Mouse (Mus musculus): ENCODE data around the gene 1700001O22Rik. TPM values are rescaled to one million over a fixed set of nuclear protein-coding genes. Genes with fewer than 3 reads are reported as not detected.

1700001O22Rik gene
- polyA plus RNA-seq, 1 experiment from 2014 or later = 2.5 TPM

- ATAC-seq (ENCODE audit: low FRiP score) = no peak
- Histone ChIP-seq H3K4me1 (ENCODE audit: control insufficient read depth, insufficient read depth, low read length) (no peaks in the 10 kb centered on the region), H3K4me2 (no peak overlapping the region), H3K4me3 (ENCODE audit: low read depth, low read length) (no peak overlapping the region), H3K36me3 (ENCODE audit: control insufficient read depth, insufficient read depth, low read length) (no peaks in the 10 kb centered on the region), H3K27ac (ENCODE audit: low read depth, low read length) (no peak overlapping the region), H3K9ac (ENCODE audit: low read length) (no peak overlapping the region), H3K27me3 (ENCODE audit: control insufficient read depth, insufficient read depth, low read length) (no peaks in the 10 kb centered on the region), H3K9me3 (ENCODE audit: control insufficient read depth, low read length) (no peaks in the 10 kb centered on the region)
- no peak for DNase-seq (ENCODE audit: low spot score, missing footprints)
- 16% methylated on average over 21 of the region's 21 CpGs for WGBS
Observed at GRCm38 (mm10) chr2:30836238-30836990, 33.0 kb upstream of the 1700001O22Rik start.

- Histone ChIP-seq H3K36me3 (ENCODE audit: control insufficient read depth, insufficient read depth, low read length) (no peaks in the 10 kb centered on the region), H3K27ac (ENCODE audit: low read depth, low read length) (no peak within 1 kb of the TSS), H3K9ac (ENCODE audit: low read length) (no peak within 1 kb of the TSS), H3K4me2 (no peak within 1 kb of the TSS), H3K4me3 (ENCODE audit: low read depth, low read length) (no peak within 1 kb of the TSS), H3K4me1 (ENCODE audit: control insufficient read depth, insufficient read depth, low read length) (no peaks in the 10 kb centered on the region), H3K27me3 (ENCODE audit: control insufficient read depth, insufficient read depth, low read length) (no peaks in the 10 kb centered on the region), H3K9me3 (ENCODE audit: control insufficient read depth, low read length) (no peaks in the 10 kb centered on the region)
- 75% methylated on average over 8 of the region's 10 CpGs for WGBS
- ATAC-seq (ENCODE audit: low FRiP score) = no peak
- no peak for DNase-seq (ENCODE audit: low spot score, missing footprints)
Observed at GRCm38 (mm10) chr2:30834373-30835022, 31.0 kb upstream of the 1700001O22Rik start, which contains the start of gene Prrx2. Gene Prrx2 (plus strand): TSS chr2:30834972.

- Histone ChIP-seq H3K4me3 (ENCODE audit: low read depth, low read length) (no peak overlapping the region), H3K4me1 (ENCODE audit: control insufficient read depth, insufficient read depth, low read length) (no peaks in the 10 kb centered on the region), H3K4me2 (no peak overlapping the region), H3K27me3 (ENCODE audit: control insufficient read depth, insufficient read depth, low read length) (no peaks in the 10 kb centered on the region), H3K9ac (ENCODE audit: low read length) (no peak overlapping the region), H3K9me3 (ENCODE audit: control insufficient read depth, low read length) (no peaks in the 10 kb centered on the region), H3K36me3 (ENCODE audit: control insufficient read depth, insufficient read depth, low read length) (no peaks in the 10 kb centered on the region), H3K27ac (ENCODE audit: low read depth, low read length) (no peak overlapping the region)
- no peak for DNase-seq (ENCODE audit: low spot score, missing footprints)
- no peak for ATAC-seq (ENCODE audit: low FRiP score)
- 73% methylated on average over 5 of the region's 5 CpGs for WGBS
Observed at GRCm38 (mm10) chr2:30833644-30834043, 30.2 kb upstream of the 1700001O22Rik start.

- no peak within 1 kb of the TSS for H3K27ac ChIP-seq (ENCODE audit: low read depth, low read length)
- DNase-seq (ENCODE audit: low spot score, missing footprints) (no peak), ATAC-seq (ENCODE audit: low FRiP score) (no peak)
- H3K27me3 ChIP-seq (ENCODE audit: control insufficient read depth, insufficient read depth, low read length) = no peaks in the 10 kb centered on the region
- no peak within 1 kb of the TSS for H3K4me2 ChIP-seq
- H3K36me3 ChIP-seq (ENCODE audit: control insufficient read depth, insufficient read depth, low read length) = peaks cover 2% of the 10 kb centered on the region; the same call in 1 of the 2 replicates
- no peaks in the 10 kb centered on the region for H3K9me3 ChIP-seq (ENCODE audit: control insufficient read depth, low read length)
- no peak within 1 kb of the TSS for H3K9ac ChIP-seq (ENCODE audit: low read length)
- WGBS = 5% methylated on average over 4 of the region's 4 CpGs
- H3K4me3 ChIP-seq (ENCODE audit: low read depth, low read length) = no peak within 1 kb of the TSS
- peaks cover 9% of the 10 kb centered on the region for H3K4me1 ChIP-seq (ENCODE audit: control insufficient read depth, insufficient read depth, low read length)
Observed at GRCm38 (mm10) chr2:30830283-30830795, 26.9 kb upstream of the 1700001O22Rik start, which contains the start of gene Asb6. Gene Asb6 (minus strand): TSS chr2:30830333.

DNA sequence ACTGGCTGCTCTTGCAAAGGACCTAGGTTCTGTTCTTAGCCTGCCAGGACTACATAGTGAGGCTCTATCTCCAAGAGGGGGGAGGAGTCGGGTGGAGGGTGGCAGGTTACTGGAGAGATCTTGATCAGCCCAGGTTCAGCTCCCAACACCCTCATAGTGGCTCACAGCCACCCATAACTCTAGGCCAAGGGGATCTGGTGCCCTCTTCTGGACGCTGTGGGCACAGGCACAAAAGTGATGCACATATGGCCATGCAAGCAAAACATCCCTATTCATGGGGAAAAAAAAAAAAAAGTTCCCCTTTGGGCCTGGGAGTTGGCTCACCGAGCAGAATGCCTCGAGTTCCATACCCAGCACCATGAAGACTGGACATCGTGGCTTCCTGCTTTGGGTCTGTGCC lies 25.9 kb upstream of the 1700001O22Rik start:
- peaks cover 8% of the 10 kb centered on the region for H3K36me3 ChIP-seq (ENCODE audit: control insufficient read depth, insufficient read depth, low read length)
- DNase-seq (ENCODE audit: low spot score, missing footprints) (peak; percentile 90), ATAC-seq (ENCODE audit: low FRiP score) (no peak)
- H3K9me3 ChIP-seq (ENCODE audit: control insufficient read depth, low read length) = no peaks in the 10 kb centered on the region
- H3K4me1 ChIP-seq (ENCODE audit: control insufficient read depth, insufficient read depth, low read length) = peaks cover 9% of the 10 kb centered on the region
- 36% methylated on average over 5 of the region's 5 CpGs for WGBS
- no peak overlapping the region for H3K4me3 ChIP-seq (ENCODE audit: low read depth, low read length)
- H3K4me2 ChIP-seq = no peak overlapping the region
- H3K9ac ChIP-seq (ENCODE audit: low read length) = no peak overlapping the region
- H3K27me3 ChIP-seq (ENCODE audit: control insufficient read depth, insufficient read depth, low read length) = no peaks in the 10 kb centered on the region
- no peak overlapping the region for H3K27ac ChIP-seq (ENCODE audit: low read depth, low read length)

DNA sequence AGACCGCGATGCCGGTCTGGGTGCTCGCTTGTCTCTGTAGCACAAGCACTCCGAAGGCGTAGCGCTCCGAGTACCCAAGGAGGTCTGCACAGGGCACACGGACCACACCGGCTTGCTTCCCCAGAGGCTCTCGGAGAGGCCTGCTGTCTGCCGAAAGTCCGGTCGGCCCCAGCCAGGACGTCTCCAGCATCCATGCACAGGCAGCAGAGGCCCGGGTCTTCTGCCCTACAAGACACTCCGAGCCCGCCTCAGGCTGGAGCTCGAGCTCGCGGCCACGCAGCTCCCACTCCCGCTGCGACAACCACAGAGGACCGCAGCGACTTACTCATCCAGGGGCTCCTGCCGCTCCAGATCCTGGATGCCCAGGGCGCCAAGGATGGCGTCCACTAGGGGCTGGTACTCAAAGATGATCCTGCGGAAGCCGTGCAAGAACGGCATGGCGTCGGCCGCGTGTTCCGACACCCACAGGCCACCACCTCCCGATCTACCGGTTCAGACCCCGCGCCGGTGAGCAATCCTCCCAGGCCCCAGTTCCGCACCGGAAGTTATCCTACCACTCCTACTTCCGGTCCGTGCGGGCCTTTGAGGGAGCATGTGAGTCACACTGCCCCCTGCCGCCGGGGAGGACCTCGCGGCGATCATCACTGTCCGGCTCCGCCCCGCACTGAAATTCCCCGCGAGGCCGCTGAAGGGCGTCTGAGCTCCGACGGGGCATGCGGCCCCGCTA lies 24.5 kb upstream of the 1700001O22Rik start:
- WGBS = under 1% methylated on average over 63 of the region's 63 CpGs
- no peaks in the 10 kb centered on the region for H3K9me3 ChIP-seq (ENCODE audit: control insufficient read depth, low read length)
- peak overlapping the region; percentile 98 for H3K4me3 ChIP-seq (ENCODE audit: low read depth, low read length)
- peak overlapping the region; percentile 91 for H3K9ac ChIP-seq (ENCODE audit: low read length)
- peak overlapping the region; percentile 27 for H3K27ac ChIP-seq (ENCODE audit: low read depth, low read length)
- DNase-seq (ENCODE audit: low spot score, missing footprints) = peak; percentile 100
- no peaks in the 10 kb centered on the region for H3K27me3 ChIP-seq (ENCODE audit: control insufficient read depth, insufficient read depth, low read length)
- peak; percentile 90 for ATAC-seq (ENCODE audit: low FRiP score)
- peaks cover 9% of the 10 kb centered on the region for H3K4me1 ChIP-seq (ENCODE audit: control insufficient read depth, insufficient read depth, low read length)
- peaks cover 20% of the 10 kb centered on the region for H3K36me3 ChIP-seq (ENCODE audit: control insufficient read depth, insufficient read depth, low read length)
- H3K4me2 ChIP-seq = peak overlapping the region; percentile 97

- DNase-seq (ENCODE audit: low spot score, missing footprints) (no peak), ATAC-seq (ENCODE audit: low FRiP score) (no peak)
- H3K4me3 ChIP-seq (ENCODE audit: low read depth, low read length) = peak overlapping the region; percentile 98
- H3K27ac ChIP-seq (ENCODE audit: low read depth, low read length) = peak overlapping the region; percentile 27
- H3K27me3 ChIP-seq (ENCODE audit: control insufficient read depth, insufficient read depth, low read length) = no peaks in the 10 kb centered on the region
- H3K9me3 ChIP-seq (ENCODE audit: control insufficient read depth, low read length) = no peaks in the 10 kb centered on the region
- peaks cover 9% of the 10 kb centered on the region for H3K4me1 ChIP-seq (ENCODE audit: control insufficient read depth, insufficient read depth, low read length)
- peak overlapping the region; percentile 97 for H3K4me2 ChIP-seq
- peak overlapping the region; percentile 91 for H3K9ac ChIP-seq (ENCODE audit: low read length)
- peaks cover 26% of the 10 kb centered on the region for H3K36me3 ChIP-seq (ENCODE audit: control insufficient read depth, insufficient read depth, low read length)
- WGBS = 36% methylated on average over 26 of the region's 26 CpGs
Observed at GRCm38 (mm10) chr2:30826825-30827748, 23.6 kb upstream of the 1700001O22Rik start.

DNA sequence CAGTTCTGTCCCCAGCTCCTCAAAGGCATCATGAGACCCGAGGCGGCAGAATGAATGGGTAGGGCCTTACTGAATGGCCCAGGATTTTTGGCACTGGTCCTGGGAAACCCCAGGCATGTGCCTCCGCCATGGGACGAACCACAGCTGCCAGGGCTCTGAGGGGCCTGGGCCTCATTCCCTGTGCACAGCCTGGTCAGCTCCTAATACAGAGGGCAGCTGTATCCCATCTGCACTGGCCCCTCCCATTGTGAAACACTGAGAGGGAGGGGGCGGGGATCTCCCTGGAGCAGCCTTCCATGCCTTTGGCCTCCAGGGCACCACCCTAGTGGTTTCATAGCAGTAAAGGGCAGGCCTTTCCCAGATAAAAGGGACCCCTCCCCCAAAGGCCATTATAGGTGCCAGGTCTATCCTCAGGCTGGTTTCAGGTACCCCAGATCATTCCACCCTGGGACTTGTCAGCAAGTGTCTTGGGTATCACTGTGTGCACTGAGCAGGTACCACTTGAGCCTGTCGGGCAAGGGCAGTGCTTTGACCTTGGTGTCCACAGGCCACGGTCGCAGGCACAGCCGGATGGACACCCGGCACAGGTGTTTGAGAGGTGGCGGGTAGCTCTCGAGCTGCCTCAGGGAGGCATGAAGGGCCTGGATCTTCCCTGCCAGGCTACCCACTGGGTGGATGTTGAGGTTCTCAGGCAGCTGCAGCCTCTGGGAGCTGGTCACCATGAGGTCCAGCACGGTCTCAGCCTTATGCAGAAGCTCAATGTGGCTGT lies 20.1 kb upstream of the 1700001O22Rik start:
- Histone ChIP-seq H3K27ac (ENCODE audit: low read depth, low read length) (no peak overlapping the region), H3K36me3 (ENCODE audit: control insufficient read depth, insufficient read depth, low read length) (peaks cover 46% of the 10 kb centered on the region), H3K27me3 (ENCODE audit: control insufficient read depth, insufficient read depth, low read length) (no peaks in the 10 kb centered on the region), H3K4me2 (no peak overlapping the region), H3K9ac (ENCODE audit: low read length) (no peak overlapping the region), H3K4me1 (ENCODE audit: control insufficient read depth, insufficient read depth, low read length) (peaks cover 9% of the 10 kb centered on the region), H3K4me3 (ENCODE audit: low read depth, low read length) (no peak overlapping the region), H3K9me3 (ENCODE audit: control insufficient read depth, low read length) (peaks cover 3% of the 10 kb centered on the region; the same call in 1 of the 2 replicates)
- 79% methylated on average over 13 of the region's 13 CpGs for WGBS
- ATAC-seq (ENCODE audit: low FRiP score) (no peak), DNase-seq (ENCODE audit: low spot score, missing footprints) (no peak)
